Mouse (Mus musculus): Measurements from ENCODE around the gene Gm42372.

The Gm42372 gene

GRCm38 (mm10) chr7:16961678-16962077 is 21.2 kb upstream of the Gm42372 start:
- DNase-seq, result no peak

- no peak for DNase-seq
These were observed 14.5 kb upstream of the Gm42372 start for GRCm38 (mm10) chr7:16968414-16968813.

- no peak for DNase-seq
These were observed 11.7 kb upstream of the Gm42372 start for GRCm38 (mm10) chr7:16971160-16971559.

GRCm38 (mm10) chr7:16974018-16974417 is 8.9 kb upstream of the Gm42372 start:
- DNase-seq, result no peak

- no peak for DNase-seq
These were observed 6.6 kb upstream of the Gm42372 start for GRCm38 (mm10) chr7:16976298-16976697.

GRCm38 (mm10) chr7:16978173-16978572 is 4.7 kb upstream of the Gm42372 start:
- no peak for DNase-seq

- no peak for DNase-seq
These were observed 4.3 kb upstream of the Gm42372 start for GRCm38 (mm10) chr7:16978593-16978992.

GRCm38 (mm10) chr7:16980348-16980747 is 2.5 kb upstream of the Gm42372 start:
- no peak for DNase-seq

GRCm38 (mm10) chr7:16987541-16988149 is 4.8 kb downstream of the Gm42372 start:
- no peak for DNase-seq

- DNase-seq, result peak; percentile 21
These were observed 5.5 kb downstream of the Gm42372 start for GRCm38 (mm10) chr7:16988405-16988804.

- DNase-seq, result no peak
These were observed 7.3 kb downstream of the Gm42372 start for GRCm38 (mm10) chr7:16990006-16990744.

GRCm38 (mm10) chr7:16991681-16992450 is 9.0 kb downstream of the Gm42372 start:
- no peak for DNase-seq

- no peak for DNase-seq
These were observed 9.5 kb downstream of the Gm42372 start, which contains the start of gene Ccdc8 for GRCm38 (mm10) chr7:16992451-16992807. TSS of gene Ccdc8 (plus strand) at chr7:16992708.

- DNase-seq, result peak; percentile 60
These were observed 10.9 kb downstream of the Gm42372 start for GRCm38 (mm10) chr7:16993651-16994399.

GRCm38 (mm10) chr7:16994400-16994799 is 11.5 kb downstream of the Gm42372 start:
- no peak for DNase-seq

GRCm38 (mm10) chr7:16995345-16995744 is 12.5 kb downstream of the Gm42372 start:
- no peak for DNase-seq

- no peak for DNase-seq
These were observed 16.3 kb downstream of the Gm42372 start for GRCm38 (mm10) chr7:16999233-16999632.

- peak; percentile 80 for DNase-seq
These were observed 16.8 kb downstream of the Gm42372 start for GRCm38 (mm10) chr7:16999650-17000049.

GRCm38 (mm10) chr7:17002375-17003195 is 19.7 kb downstream of the Gm42372 start:
- DNase-seq, result peak; percentile 81

GRCm38 (mm10) chr7:17003230-17003960 is 20.5 kb downstream of the Gm42372 start:
- DNase-seq, result peak; percentile 69

- peak; percentile 37 for DNase-seq
These were observed 21.8 kb downstream of the Gm42372 start for GRCm38 (mm10) chr7:17004716-17005115.

Data from kidney, adult 11 months (tissue).